Mouse (Mus musculus) ZHBTc4 (cell line): ENCODE results near the gene Gm17324.
A peak's percentile ranks its signal among the peaks of the same experiment; 100 is the strongest.

ENCODE experiments used
- DNase-seq: peaks from one replicate; pipeline ENCODE4 v3.0.0-alpha.2; 2011; ENCODE audit warnings: low read depth, low spot score

The Gm17324 gene

DNA sequence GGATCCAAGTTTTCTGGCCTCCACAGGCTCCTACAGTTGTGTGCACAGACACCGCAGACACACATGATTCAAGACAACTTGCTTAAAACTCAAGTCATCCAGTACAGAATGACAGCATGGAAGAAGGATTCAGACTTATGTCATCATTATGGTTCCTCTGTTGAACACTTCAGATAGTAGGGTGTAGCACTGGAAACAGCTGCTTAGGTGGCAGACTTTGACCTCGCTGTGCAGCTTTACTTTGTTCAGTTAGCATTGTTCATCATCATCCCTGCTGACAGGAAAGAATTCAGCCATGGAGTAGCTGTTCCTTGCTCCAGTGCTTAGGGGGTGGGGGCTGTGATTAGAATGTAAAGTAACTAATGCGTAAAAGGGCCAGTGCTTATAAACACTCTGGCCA lies 17.1 kb upstream of the Gm17324 start:
- DNase-seq = no peak

DNA sequence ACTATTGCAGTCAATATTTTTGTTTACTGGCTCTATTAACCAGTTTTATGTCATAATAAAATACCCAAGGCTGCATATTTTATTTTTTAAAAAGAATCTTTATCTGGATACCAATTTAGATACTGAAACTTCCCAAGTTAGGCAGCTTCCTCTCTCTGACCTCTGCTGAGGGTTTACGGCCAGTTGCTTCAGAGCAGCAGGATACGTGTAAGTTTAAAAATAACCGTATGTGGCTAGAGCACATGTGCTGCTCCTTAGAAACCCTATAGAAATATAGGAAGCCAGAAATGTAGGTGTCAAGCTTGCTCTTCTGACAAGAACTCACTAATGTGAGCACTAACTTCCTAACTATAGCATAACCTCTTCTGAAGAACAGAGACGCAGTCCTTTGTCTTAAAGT lies 14.8 kb upstream of the Gm17324 start:
- DNase-seq = no peak

DNA sequence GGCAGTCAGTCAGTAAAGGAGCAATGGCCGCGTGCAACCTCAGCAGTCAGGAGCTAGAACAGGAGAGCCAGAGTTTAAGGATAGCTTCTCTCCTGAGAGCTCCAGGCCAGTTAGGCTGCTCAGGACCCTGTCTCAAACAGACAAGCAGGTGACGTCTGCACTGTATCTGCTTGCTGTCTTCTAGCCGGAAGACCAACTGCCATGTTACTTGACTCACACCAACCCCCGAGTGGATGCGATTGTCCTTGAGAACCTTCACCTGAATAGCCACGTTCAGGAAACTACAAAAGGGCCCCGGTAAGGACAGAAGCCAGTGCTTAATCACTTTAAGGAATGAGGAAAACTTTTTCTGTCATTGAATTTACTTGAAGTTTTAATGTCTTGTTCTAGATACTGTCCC lies 8.4 kb upstream of the Gm17324 start:
- peak; percentile 70 for DNase-seq

- DNase-seq = no peak
Measured at GRCm38 (mm10) chr9:78451382-78451781, 2.8 kb upstream of the Gm17324 start.

GRCm38 (mm10) chr9:78450404-78450803 lies 1.8 kb upstream of the Gm17324 start:
- DNase-seq = no peak

GRCm38 (mm10) chr9:78447606-78447972 lies 997 bp downstream of the Gm17324 start:
- no peak for DNase-seq

DNA sequence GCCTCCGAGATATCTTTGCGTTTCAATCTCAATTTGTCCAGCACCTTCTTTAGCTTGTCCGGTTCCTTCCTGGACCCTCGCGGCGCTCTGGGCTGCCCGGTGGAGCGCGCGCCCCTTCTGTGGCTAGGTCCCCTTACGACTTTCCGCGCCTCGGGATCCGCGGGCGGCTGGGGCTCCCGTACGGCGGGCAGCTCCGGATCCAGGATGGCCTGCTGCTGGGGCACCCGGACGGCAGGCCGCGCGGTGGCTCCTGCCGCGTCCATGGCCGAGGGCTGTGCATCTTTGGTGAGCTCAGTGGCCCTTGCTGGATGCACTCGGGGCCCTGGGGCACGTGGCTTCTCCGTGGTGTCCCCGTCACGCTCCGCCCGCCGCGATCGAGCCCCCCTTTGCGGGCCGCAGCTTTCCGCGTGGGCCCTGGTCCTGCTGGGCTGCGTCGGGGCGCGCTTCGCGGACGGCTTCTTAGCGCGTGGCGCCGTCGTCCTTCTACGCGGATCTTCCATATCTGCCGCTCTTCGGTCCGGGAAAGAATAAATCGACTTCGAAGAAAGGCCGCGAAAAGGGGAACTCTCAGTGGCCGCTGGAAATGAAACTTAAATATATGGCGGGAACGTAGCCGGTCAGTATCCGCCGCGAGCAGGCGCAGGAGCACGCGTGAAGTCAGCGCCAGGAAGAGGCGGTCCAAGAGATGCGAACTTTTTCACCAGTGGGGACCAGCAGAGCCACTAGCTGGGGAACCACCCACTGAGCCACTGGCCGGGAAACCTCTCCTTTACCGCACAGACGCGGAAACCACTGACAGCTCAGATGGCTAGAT lies 5.8 kb downstream of the Gm17324 start, which contains the start of gene Cgas:
Cgas (minus strand) TSS at position 659 of the 814 bp plus-strand sequence.
- peak; percentile 63 for DNase-seq

DNA sequence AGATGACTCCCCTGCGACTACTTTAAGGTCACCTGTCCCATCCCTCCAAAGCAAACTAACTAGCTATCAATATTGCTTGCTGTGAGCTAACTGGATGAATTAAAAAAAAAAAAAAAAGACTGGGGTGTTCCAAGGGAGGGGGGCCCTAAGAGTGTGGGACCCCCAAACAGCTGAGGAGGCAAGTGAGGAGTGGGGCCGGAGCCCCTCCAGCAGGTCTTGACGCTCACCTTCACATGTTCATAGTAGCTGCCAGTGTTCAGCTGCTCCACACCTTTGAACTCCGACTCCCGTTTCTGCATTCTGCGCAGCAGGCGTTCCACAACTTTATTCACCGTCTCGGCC lies 6.4 kb downstream of the Gm17324 start:
- no peak for DNase-seq

- no peak for DNase-seq
Measured at GRCm38 (mm10) chr9:78439426-78439825, 9.2 kb downstream of the Gm17324 start.

DNA sequence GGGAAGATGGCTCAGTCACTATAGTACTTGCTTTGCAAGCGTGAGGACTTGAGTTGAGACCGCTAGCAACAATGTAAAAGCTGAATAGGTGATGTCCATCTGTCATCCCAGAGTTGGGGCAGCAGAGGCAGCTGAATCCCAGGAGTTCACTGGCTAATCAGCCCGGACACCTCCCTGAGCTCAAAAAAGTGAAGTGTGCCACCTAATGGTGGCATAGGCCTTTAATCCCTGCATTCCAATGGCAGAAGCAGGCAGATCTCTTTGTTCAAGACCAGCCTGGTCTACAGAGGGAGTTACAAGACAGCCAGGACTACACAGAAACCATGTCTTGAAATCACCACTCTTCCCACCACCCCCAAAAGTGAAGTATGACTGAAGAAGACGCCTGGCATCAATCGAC lies 16.1 kb downstream of the Gm17324 start:
- peak; percentile 37 for DNase-seq

DNA sequence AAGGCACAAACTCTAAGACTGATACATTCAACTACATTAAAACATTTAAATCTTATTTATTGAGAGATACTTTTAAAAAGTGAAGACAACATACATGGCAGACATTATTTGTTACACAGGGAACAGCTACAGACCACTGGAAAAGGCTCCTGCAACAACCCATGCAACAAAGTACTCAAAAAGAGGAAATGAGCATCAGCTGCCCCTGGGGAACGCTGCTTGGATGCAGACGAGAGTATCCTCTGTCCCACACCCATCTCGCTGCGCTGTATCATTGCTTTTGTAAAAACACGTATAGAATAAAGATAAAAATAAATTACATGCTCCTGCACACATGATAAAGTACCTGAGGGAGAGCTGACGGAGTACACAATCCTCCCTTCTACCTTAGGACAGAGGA lies 18.1 kb downstream of the Gm17324 start:
- no peak for DNase-seq

- DNase-seq = no peak
Measured at GRCm38 (mm10) chr9:78429551-78429950, 19.0 kb downstream of the Gm17324 start.

DNA sequence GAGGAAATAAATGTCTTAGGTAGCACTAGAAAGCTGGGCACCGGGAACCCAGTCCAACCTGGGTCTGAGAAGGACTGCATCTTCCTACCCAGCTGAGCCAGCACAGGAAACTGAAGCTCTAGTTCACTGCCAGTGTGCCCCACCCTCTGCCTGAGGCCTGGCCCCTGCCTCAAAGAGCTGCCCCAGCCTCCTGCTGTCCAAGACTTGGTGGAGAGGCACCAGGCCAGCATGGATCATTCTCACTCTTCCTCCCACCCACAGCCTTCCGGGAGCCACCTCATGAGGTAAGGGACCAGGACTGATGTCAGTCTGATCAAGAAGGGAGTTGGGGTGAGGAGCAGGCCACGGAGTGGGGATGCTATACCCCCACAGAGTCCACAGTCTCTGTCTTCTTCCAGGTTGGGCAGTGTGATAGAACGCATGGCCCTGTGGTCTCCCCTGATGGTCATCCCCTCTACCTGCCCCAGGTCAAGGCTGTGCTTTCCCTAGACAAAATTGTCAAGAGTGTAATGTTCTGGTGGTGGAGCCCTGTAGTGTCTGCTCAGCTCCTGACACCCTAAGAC lies 19.6 kb downstream of the Gm17324 start:
- DNase-seq = no peak

- no peak for DNase-seq
Measured at GRCm38 (mm10) chr9:78428185-78428584, 20.4 kb downstream of the Gm17324 start.

DNA sequence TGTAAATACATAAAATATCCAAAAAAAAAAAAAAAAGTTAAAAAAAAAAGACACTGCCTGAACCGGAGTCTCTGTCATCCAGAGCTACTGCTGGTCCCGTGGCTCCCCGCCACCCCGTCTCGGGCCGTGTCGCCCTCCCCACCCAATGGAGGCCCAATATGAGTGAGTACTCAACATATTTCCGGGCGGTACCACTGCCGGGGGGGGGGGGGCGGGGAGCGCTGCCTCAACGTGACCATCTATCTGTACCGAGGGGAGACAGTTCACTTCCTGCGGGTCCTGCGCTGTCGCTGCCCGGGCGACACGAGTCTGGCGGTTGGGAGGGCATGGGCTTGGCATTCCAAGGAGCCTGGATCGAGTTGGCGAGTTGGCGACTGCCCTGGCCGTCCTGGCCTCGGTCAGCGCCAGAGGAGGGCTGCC lies 21.2 kb downstream of the Gm17324 start:
- DNase-seq = peak; percentile 39

GRCm38 (mm10) chr9:78401596-78401995 lies 47.0 kb downstream of the Gm17324 start:
- DNase-seq = no peak

DNA sequence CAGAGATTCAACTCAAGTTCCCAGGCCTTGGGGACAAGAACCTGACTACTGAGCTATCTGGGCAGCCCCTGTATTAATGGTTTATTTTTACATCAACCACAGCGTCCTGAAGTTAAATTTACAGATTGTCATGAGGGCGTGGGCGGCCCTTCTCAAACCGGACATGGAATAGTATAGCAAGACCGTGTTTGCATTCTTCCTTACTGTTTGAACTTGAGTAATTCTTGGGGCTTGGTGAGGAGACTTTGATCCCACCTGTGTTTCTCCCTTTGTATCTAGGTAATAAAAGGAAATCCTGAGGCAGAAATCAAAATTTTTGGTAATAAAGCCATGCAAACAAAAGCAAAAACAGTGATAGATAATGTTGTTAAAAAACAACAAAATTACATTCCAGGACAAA lies 48.0 kb downstream of the Gm17324 start:
- no peak for DNase-seq
